Mouse (Mus musculus) megakaryocyte, adult 5-6 weeks (primary cell): ENCODE measurements around the gene Tdo2. TPM values are rescaled to one million over a fixed set of nuclear protein-coding genes. Genes with fewer than 3 reads are reported as not detected.

ENCODE experiments used
- ATAC-seq: 2 replicates; pipeline ENCODE4 v1.8.0; 2016; ENCODE audit warnings: mild to moderate bottlenecking, inconsistent platforms; ENCODE audit not compliant: poor library complexity, severe bottlenecking
- total RNA-seq, 2 experiments: library from RNA; stranded (forward) in 1 of 2; stranded (reverse) in 1 of 2; fragments of 153-499, 151-499 nt in 1 of 2; fragments of 221-1000, 200-1000 nt in 1 of 2; gene quantifications; 2 replicates each; pipeline versions ENCODE4 v1.2.3 to v1.2.4; 2015 to 2017

Tdo2 gene
- not detected in 2 replicates for total RNA-seq (2015)
- total RNA-seq (2017), result not detected in 2 replicates

- no peak for ATAC-seq
Observed at GRCm38 (mm10) chr3:81976102-81976501, at the start of gene Tdo2. Gene Tdo2 (minus strand): TSS chr3:81976202.

- ATAC-seq, result no peak
Observed at GRCm38 (mm10) chr3:82023065-82023464, 47.1 kb upstream of the Tdo2 start.

- no peak for ATAC-seq
Observed at GRCm38 (mm10) chr3:82022421-82022920, 46.5 kb upstream of the Tdo2 start.

GRCm38 (mm10) chr3:82014148-82014703, 38.2 kb upstream of the Tdo2 start:
- no peak for ATAC-seq

GRCm38 (mm10) chr3:82007002-82007401, 31.0 kb upstream of the Tdo2 start:
- ATAC-seq, result no peak

- ATAC-seq, result peak; percentile 87
Observed at GRCm38 (mm10) chr3:81995988-81996387, 20.0 kb upstream of the Tdo2 start.

GRCm38 (mm10) chr3:81995371-81995770, 19.4 kb upstream of the Tdo2 start:
- no peak for ATAC-seq

- no peak for ATAC-seq
Observed at GRCm38 (mm10) chr3:81990531-81990930, 14.5 kb upstream of the Tdo2 start.

- ATAC-seq, result no peak
Observed at GRCm38 (mm10) chr3:81989692-81990141, 13.7 kb upstream of the Tdo2 start.

GRCm38 (mm10) chr3:81987628-81988027, 11.6 kb upstream of the Tdo2 start:
- ATAC-seq, result no peak

GRCm38 (mm10) chr3:81986103-81986502, 10.1 kb upstream of the Tdo2 start:
- no peak for ATAC-seq

- ATAC-seq, result no peak
Observed at GRCm38 (mm10) chr3:81985100-81985499, 9.1 kb upstream of the Tdo2 start.

- ATAC-seq, result peak; percentile 85
Observed at GRCm38 (mm10) chr3:81983120-81983895, 7.3 kb upstream of the Tdo2 start.

- ATAC-seq, result no peak
Observed at GRCm38 (mm10) chr3:81981990-81982389, 6.0 kb upstream of the Tdo2 start, which contains the start of gene Asic5. Gene Asic5 (plus strand): TSS chr3:81982290.

GRCm38 (mm10) chr3:81981576-81981975, 5.6 kb upstream of the Tdo2 start:
- no peak for ATAC-seq

GRCm38 (mm10) chr3:81975607-81976006, 395 bp downstream of the Tdo2 start:
- no peak for ATAC-seq

- no peak for ATAC-seq
Observed at GRCm38 (mm10) chr3:81964596-81964995, 11.4 kb downstream of the Tdo2 start.

GRCm38 (mm10) chr3:81963768-81964167, 12.2 kb downstream of the Tdo2 start:
- ATAC-seq, result no peak

GRCm38 (mm10) chr3:81961336-81961735, 14.7 kb downstream of the Tdo2 start:
- ATAC-seq, result no peak

GRCm38 (mm10) chr3:81957484-81957883, 18.5 kb downstream of the Tdo2 start:
- ATAC-seq, result no peak

GRCm38 (mm10) chr3:81951785-81952184, 24.2 kb downstream of the Tdo2 start:
- no peak for ATAC-seq

- no peak for ATAC-seq
Observed at GRCm38 (mm10) chr3:81949048-81949447, 27.0 kb downstream of the Tdo2 start.
